Mouse (Mus musculus): Measurements from ENCODE around the gene Pja2.
"Not testable (repeated sequence)": the region's sequence is repeated elsewhere in the genome, so short reads cannot be mapped to it uniquely, and the experiment has no call there.

Pja2 gene

GRCm38 (mm10) chr17:64331898-64332769 lies at the start of gene Pja2:
Gene Pja2 (minus strand): TSS chr17:64331916.
- DNase-seq, result peak; percentile 99

GRCm38 (mm10) chr17:64375327-64375726 lies 43.6 kb upstream of the Pja2 start:
- peak; percentile 88 for DNase-seq

GRCm38 (mm10) chr17:64363694-64364093 lies 32.0 kb upstream of the Pja2 start:
- peak; percentile 78 for DNase-seq

GRCm38 (mm10) chr17:64362570-64362969 lies 30.9 kb upstream of the Pja2 start:
- DNase-seq, result peak; percentile 14

GRCm38 (mm10) chr17:64361911-64362425 lies 30.3 kb upstream of the Pja2 start:
- DNase-seq, result no peak

- DNase-seq, result no peak
Measured at GRCm38 (mm10) chr17:64353940-64354339, 22.2 kb upstream of the Pja2 start.

- peak; percentile 14 for DNase-seq
Measured at GRCm38 (mm10) chr17:64346135-64346534, 14.4 kb upstream of the Pja2 start.

- DNase-seq, result no peak
Measured at GRCm38 (mm10) chr17:64344576-64345172, 13.0 kb upstream of the Pja2 start.

GRCm38 (mm10) chr17:64341698-64342097 lies 10.0 kb upstream of the Pja2 start:
- no peak for DNase-seq

GRCm38 (mm10) chr17:64339752-64340151 lies 8.0 kb upstream of the Pja2 start:
- no peak for DNase-seq

GRCm38 (mm10) chr17:64337220-64337619 lies 5.5 kb upstream of the Pja2 start:
- no peak for DNase-seq

- no peak for DNase-seq
Measured at GRCm38 (mm10) chr17:64333956-64334355, 2.2 kb upstream of the Pja2 start.

GRCm38 (mm10) chr17:64332770-64333096 lies 1.0 kb upstream of the Pja2 start:
- DNase-seq, result no peak

- DNase-seq, result no peak
Measured at GRCm38 (mm10) chr17:64331291-64331897, 322 bp downstream of the Pja2 start.

GRCm38 (mm10) chr17:64330885-64331284 lies 831 bp downstream of the Pja2 start:
- DNase-seq, result no peak

GRCm38 (mm10) chr17:64324556-64324955 lies 7.2 kb downstream of the Pja2 start:
- no peak for DNase-seq

GRCm38 (mm10) chr17:64315428-64315827 lies 16.3 kb downstream of the Pja2 start:
- DNase-seq, result no peak

GRCm38 (mm10) chr17:64314523-64314922 lies 17.2 kb downstream of the Pja2 start:
- DNase-seq, result not testable (repeated sequence)

- DNase-seq, result no peak
Measured at GRCm38 (mm10) chr17:64297628-64298027, 34.1 kb downstream of the Pja2 start.

GRCm38 (mm10) chr17:64292740-64293139 lies 39.0 kb downstream of the Pja2 start:
- no peak for DNase-seq

- no peak for DNase-seq
Measured at GRCm38 (mm10) chr17:64289684-64290083, 42.0 kb downstream of the Pja2 start.

- DNase-seq, result no peak
Measured at GRCm38 (mm10) chr17:64288000-64288399, 43.7 kb downstream of the Pja2 start.

GRCm38 (mm10) chr17:64286836-64287235 lies 44.9 kb downstream of the Pja2 start:
- DNase-seq, result no peak

- not testable (repeated sequence) for DNase-seq
Measured at GRCm38 (mm10) chr17:64281368-64281767, 50.3 kb downstream of the Pja2 start.
